Mouse (Mus musculus) CH12.LX (cell line): ENCODE measurements at regions not wholly inside any gene's neighbourhood (a gene's known extent, or its start where the extent isn't known, plus 50 kb on each side); places are given as distances from the start of the nearest gene placed in this dataset.

ENCODE experiments used
- CTCF ChIP-seq, 2 experiments: IDR thresholded peaks in 1 of 2; conservative IDR thresholded peaks in 1 of 2; 2 replicates each; pipeline ENCODE4 v1.5.1; 2011 to 2012; ENCODE audit warnings: low read depth in 2 of 2, low read length in 2 of 2, improper control_type of control experiment in 1 of 2, inconsistent platforms in 1 of 2, mild to moderate bottlenecking in 1 of 2, moderate library complexity in 1 of 2
- E2F4 ChIP-seq: IDR thresholded peaks from 2 replicates; pipeline ENCODE4 v1.6.1; 2011; ENCODE audit warnings: low read depth, low read length, improper control_type of control experiment; ENCODE audit not compliant: insufficient replicate concordance
- EP300 ChIP-seq: IDR thresholded peaks from 2 replicates; pipeline ENCODE4 v1.6.1; 2011; ENCODE audit warnings: low read length, improper control_type of control experiment
- HCFC1 ChIP-seq: IDR thresholded peaks from 2 replicates; pipeline ENCODE4 v1.6.1; 2012; ENCODE audit warnings: low read depth, mild to moderate bottlenecking, inconsistent platforms, low read length, improper control_type of control experiment
- MAFK ChIP-seq: IDR thresholded peaks from 2 replicates; pipeline ENCODE4 v1.6.1; 2011; ENCODE audit warnings: low read length, improper control_type of control experiment; ENCODE audit not compliant: insufficient replicate concordance
- MEF2A ChIP-seq: IDR thresholded peaks from 2 replicates; pipeline ENCODE4 v1.6.1; 2014; ENCODE audit warnings: low read depth, mild to moderate bottlenecking, inconsistent platforms, low read length, improper control_type of control experiment, borderline replicate concordance
- MXI1 ChIP-seq: IDR thresholded peaks from 2 replicates; pipeline ENCODE4 v1.6.1; 2011; ENCODE audit warnings: mild to moderate bottlenecking, low read depth, low read length, improper control_type of control experiment
- MYC ChIP-seq: IDR thresholded peaks from 2 replicates; pipeline ENCODE4 v1.6.1; 2011; ENCODE audit warnings: low read depth, mild to moderate bottlenecking, improper control_type of control experiment, low read length
- POLR2A ChIP-seq: IDR thresholded peaks from 2 replicates; pipeline ENCODE4 v1.6.1; 2011; ENCODE audit warnings: low read depth, mild to moderate bottlenecking, improper control_type of control experiment, low read length
- UBTF ChIP-seq: IDR thresholded peaks from 2 replicates; pipeline ENCODE4 v1.6.1; 2012; ENCODE audit warnings: low read depth, mild to moderate bottlenecking, inconsistent platforms, low read length, improper control_type of control experiment, moderate library complexity

- TF ChIP-seq POLR2A (no peak), CTCF (conservative IDR thresholded peaks at IDR 0.05 in 1 of 2, IDR thresholded peaks at IDR 0.05 in 1 of 2; ENCODE audit: low read depth in 2 of 2, low read length in 2 of 2) (no peak), MEF2A (no peak), MAFK (no peak), E2F4 (no peak), UBTF (no peak), HCFC1 (no peak), EP300 (no peak), MYC (no peak), MXI1 (no peak)
Observed at GRCm38 (mm10) chr14:71338219-71338618, 738.6 kb upstream of the Fam160b2 start.
